Mouse (Mus musculus) layer of hippocampus, postnatal 14 days (tissue): Measurements from ENCODE around the gene Ptprk. TPM values are rescaled to one million over a fixed set of nuclear protein-coding genes. Genes with fewer than 3 reads are reported as not detected.
A peak's percentile ranks its signal among the peaks of the same experiment; 100 is the strongest.

Experiments used
- DNase-seq, 2 experiments: peaks; one replicate each; pipeline ENCODE4 v3.0.0; 2021 to 2022; ENCODE audit warnings: low spot score in 2 of 2, mixed read lengths in 1 of 2
- total RNA-seq, 2 experiments: library from RNA; stranded (reverse); gene quantifications; 2 replicates each; pipeline ENCODE4 v1.2.3; 2021

The Ptprk gene
- total RNA-seq, 2 experiments from 2014 or later: 54.5 to 55.0 TPM

GRCm38 (mm10) chr10:28184675-28185074 is 110.1 kb downstream of the Ptprk start:
- no peak for DNase-seq

- DNase-seq: no peak
Observed at GRCm38 (mm10) chr10:28185326-28185725, 110.7 kb downstream of the Ptprk start.

- no peak for DNase-seq
Observed at GRCm38 (mm10) chr10:28186018-28186800, 111.6 kb downstream of the Ptprk start.

- no peak for DNase-seq
Observed at GRCm38 (mm10) chr10:28191440-28191839, 116.8 kb downstream of the Ptprk start.

GRCm38 (mm10) chr10:28193630-28194029 is 119.0 kb downstream of the Ptprk start:
- no peak for DNase-seq

- no peak for DNase-seq
Observed at GRCm38 (mm10) chr10:28200609-28201008, 126.0 kb downstream of the Ptprk start.

GRCm38 (mm10) chr10:28209394-28209793 is 134.8 kb downstream of the Ptprk start:
- DNase-seq: no peak

- DNase-seq: no peak
Observed at GRCm38 (mm10) chr10:28212083-28212482, 137.5 kb downstream of the Ptprk start.

- DNase-seq: no peak
Observed at GRCm38 (mm10) chr10:28215153-28215552, 140.5 kb downstream of the Ptprk start.

GRCm38 (mm10) chr10:28223602-28224001 is 149.0 kb downstream of the Ptprk start:
- peak in 1 of 2 experiments; percentile 49 for DNase-seq

- DNase-seq: no peak
Observed at GRCm38 (mm10) chr10:28224376-28224775, 149.8 kb downstream of the Ptprk start.

GRCm38 (mm10) chr10:28225536-28226075 is 151.0 kb downstream of the Ptprk start:
- DNase-seq: no peak

GRCm38 (mm10) chr10:28227732-28228131 is 153.1 kb downstream of the Ptprk start:
- DNase-seq: no peak

GRCm38 (mm10) chr10:28228208-28228607 is 153.6 kb downstream of the Ptprk start:
- no peak for DNase-seq

- no peak for DNase-seq
Observed at GRCm38 (mm10) chr10:28232273-28233167, 157.9 kb downstream of the Ptprk start.

- DNase-seq: no peak
Observed at GRCm38 (mm10) chr10:28249047-28249446, 174.4 kb downstream of the Ptprk start.

- DNase-seq: no peak
Observed at GRCm38 (mm10) chr10:28251385-28251784, 176.8 kb downstream of the Ptprk start.

- no peak for DNase-seq
Observed at GRCm38 (mm10) chr10:28260651-28261050, 186.0 kb downstream of the Ptprk start.

- no peak for DNase-seq
Observed at GRCm38 (mm10) chr10:28262159-28262558, 187.5 kb downstream of the Ptprk start.

- no peak for DNase-seq
Observed at GRCm38 (mm10) chr10:28263546-28263945, 188.9 kb downstream of the Ptprk start.

GRCm38 (mm10) chr10:28270273-28270672 is 195.7 kb downstream of the Ptprk start:
- DNase-seq: no peak
